Mouse (Mus musculus) G1E (cell line): ENCODE measurements around the gene Ubtf. TPM values are rescaled to one million over a fixed set of nuclear protein-coding genes. Genes with fewer than 3 reads are reported as not detected.
A peak's percentile ranks its signal among the peaks of the same experiment; 100 is the strongest.
"Not testable (repeated sequence)": the region's sequence is repeated elsewhere in the genome, so short reads cannot be mapped to it uniquely, and the experiment has no call there.

ENCODE experiments used
- ATAC-seq: 2 replicates; pipeline ENCODE4 v1.8.0; 2016; ENCODE audit warnings: mild to moderate bottlenecking; ENCODE audit not compliant: insufficient number of reproducible peaks, poor library complexity, low FRiP score, severe bottlenecking; ENCODE audit errors: extremely low read depth
- DNase-seq: peaks from one replicate; pipeline ENCODE4 v3.0.0; 2012; ENCODE audit warnings: low spot score
- H3K27me3 ChIP-seq: 2 replicates; pipeline ENCODE4 v1.6.1; 2012; ENCODE audit warnings: mild to moderate bottlenecking, low read length, inconsistent platforms; ENCODE audit not compliant: insufficient read depth
- H3K36me3 ChIP-seq: replicated peaks from 2 replicates; pipeline ENCODE3; 2012; ENCODE audit warnings: mild to moderate bottlenecking, inconsistent platforms
- H3K4me1 ChIP-seq: 2 replicates; pipeline ENCODE4 v1.6.1; 2012; ENCODE audit warnings: low read depth, low read length, inconsistent platforms, mixed read lengths; ENCODE audit not compliant: insufficient read depth
- H3K4me3 ChIP-seq: 2 replicates; pipeline ENCODE4 v1.5.1; 2012; ENCODE audit warnings: low read depth, mild to moderate bottlenecking, inconsistent platforms, low read length, moderate library complexity, mixed read lengths
- H3K9me3 ChIP-seq: replicated peaks from 2 replicates; pipeline ENCODE4 v1.6.1; 2012; ENCODE audit warnings: inconsistent platforms
- CTCF ChIP-seq: IDR thresholded peaks from 2 replicates; pipeline ENCODE4 v1.5.1; 2012; ENCODE audit warnings: low read depth, low read length, inconsistent platforms, mixed read lengths
- GATA1 ChIP-seq: IDR thresholded peaks from 2 replicates; pipeline ENCODE4 v1.6.1; 2012; ENCODE audit warnings: borderline replicate concordance, low read length, inconsistent platforms, mixed read lengths
- GATA2 ChIP-seq: IDR thresholded peaks from 2 replicates; pipeline ENCODE4 v1.6.1; 2012; ENCODE audit warnings: low read depth, low read length, inconsistent platforms, borderline replicate concordance
- POLR2AphosphoS5 ChIP-seq: IDR thresholded peaks from 2 replicates; pipeline ENCODE4 v1.6.1; 2012; ENCODE audit warnings: low read depth, low read length, inconsistent platforms; ENCODE audit not compliant: insufficient replicate concordance
- TAL1 ChIP-seq: conservative IDR thresholded peaks from 2 replicates; pipeline ENCODE4 v1.6.1; 2012; ENCODE audit warnings: low read depth, low read length, inconsistent platforms, mixed read lengths
- polyA plus RNA-seq: library from polyadenylated mRNA; stranded (reverse); fragments of >175 nt; gene quantifications from 2 replicates; pipeline ENCODE4 v1.2.3, GENCODE M21; 2012
- total RNA-seq, 2 experiments: library from RNA; stranded (forward) in 1 of 2; stranded (reverse) in 1 of 2; fragments of 200-1000 nt in 1 of 2; fragments of >200 nt in 1 of 2; fragmentation: Nextera tagmentation in 1 of 2; gene quantifications; 2 replicates each; pipeline ENCODE4 v1.2.3; 2014 to 2017

Ubtf gene
- total RNA-seq (2014; fragmentation: Nextera tagmentation) (69.7 and 74.7 TPM in 2 replicates), total RNA-seq (2017) (133 and 151 TPM in 2 replicates), polyA plus RNA-seq (179 and 180 TPM in 2 replicates)

DNA sequence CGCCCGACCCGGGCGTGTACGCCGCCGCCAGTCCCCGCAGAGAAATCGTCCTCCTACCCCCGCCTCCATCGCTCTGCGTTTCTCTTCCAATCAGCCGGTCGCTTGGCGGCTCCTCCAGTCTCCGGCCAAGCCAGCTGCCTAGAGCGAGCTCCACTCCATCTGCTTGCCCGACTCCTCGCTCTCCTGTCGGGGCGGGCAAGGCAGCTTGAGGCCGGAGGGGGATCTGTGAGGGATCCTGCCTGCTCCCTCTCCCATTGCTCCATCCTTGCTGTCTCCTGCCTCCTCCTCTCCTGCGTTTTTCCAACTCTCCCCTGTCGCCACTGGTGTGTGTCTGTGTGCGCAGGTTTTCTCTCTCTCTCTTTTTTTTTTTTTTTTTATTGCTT is at the start of gene Ubtf:
Gene Ubtf, minus strand, starts transcription at position 333 of the 383 bp plus-strand sequence.
- ATAC-seq (no peak), DNase-seq (peak; percentile 69)
- no peaks in the 10 kb centered on the region for H3K9me3 ChIP-seq
- H3K36me3 ChIP-seq: peaks cover 18% of the 10 kb centered on the region
- H3K4me3 ChIP-seq: peak within 1 kb of the TSS; percentile 89
- peaks cover 35% of the 10 kb centered on the region for H3K4me1 ChIP-seq
- H3K27me3 ChIP-seq: peaks cover 27% of the 10 kb centered on the region
- TF ChIP-seq POLR2AphosphoS5: no peak
- TF ChIP-seq GATA1: no peak
- no peak for TF ChIP-seq GATA2
- TF ChIP-seq CTCF: no peak
- TF ChIP-seq TAL1: no peak

DNA sequence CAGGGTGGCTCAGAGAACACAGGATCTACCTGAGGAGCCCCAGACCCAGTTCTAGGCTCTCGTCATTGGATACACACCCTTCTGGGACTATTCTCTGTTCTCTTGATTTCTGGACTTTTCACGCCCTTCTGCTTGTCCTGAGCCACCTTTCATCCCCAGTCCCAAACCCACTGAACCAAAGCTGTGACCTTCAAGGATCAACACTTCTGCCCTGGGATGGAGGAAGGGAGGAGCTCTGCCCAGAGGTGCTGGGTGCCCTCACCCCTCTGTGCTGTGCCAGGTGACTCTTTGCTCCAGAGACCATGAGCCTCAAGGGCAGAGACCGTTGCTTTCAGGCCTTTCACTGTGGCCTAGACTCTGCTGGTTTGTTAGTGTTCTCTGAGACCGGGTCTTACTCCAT is 49.7 kb upstream of the Ubtf start:
- Histone ChIP-seq H3K4me3 (no peak overlapping the region), H3K36me3 (no peaks in the 10 kb centered on the region), H3K9me3 (no peaks in the 10 kb centered on the region), H3K4me1 (peaks cover 74% of the 10 kb centered on the region), H3K27me3 (peaks cover 86% of the 10 kb centered on the region)
- no peak for TF ChIP-seq CTCF
- no peak for TF ChIP-seq GATA2
- TF ChIP-seq TAL1: no peak
- no peak for TF ChIP-seq GATA1
- TF ChIP-seq POLR2AphosphoS5: no peak
- ATAC-seq: no peak
- DNase-seq: no peak

DNA sequence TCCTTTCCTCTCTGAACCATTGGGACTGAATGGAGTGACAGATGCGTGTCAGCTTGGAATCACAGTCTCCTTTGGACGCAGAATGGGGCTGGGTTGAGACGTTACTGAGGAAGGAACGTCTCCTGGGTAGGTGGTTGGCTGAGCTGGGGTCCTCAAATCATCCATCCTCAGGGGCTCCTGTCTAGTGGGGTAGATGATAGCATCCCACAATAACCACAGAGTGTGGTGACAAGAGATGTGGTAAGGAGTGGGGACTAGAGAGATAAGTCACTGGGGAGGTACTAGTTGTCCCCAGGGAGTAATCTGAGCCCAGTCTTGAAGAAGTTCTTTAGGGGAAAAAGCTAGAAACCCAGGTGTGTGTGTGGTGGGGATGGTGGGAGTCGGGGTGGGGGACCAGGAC is 48.8 kb upstream of the Ubtf start:
- ATAC-seq (peak; percentile 17; the same call in 1 of the 2 replicates), DNase-seq (peak; percentile 47)
- Histone ChIP-seq H3K9me3 (no peaks in the 10 kb centered on the region), H3K4me3 (no peak overlapping the region), H3K27me3 (peaks cover 78% of the 10 kb centered on the region), H3K4me1 (peaks cover 74% of the 10 kb centered on the region), H3K36me3 (no peaks in the 10 kb centered on the region)
- no peak for TF ChIP-seq POLR2AphosphoS5
- TF ChIP-seq GATA1: no peak
- no peak for TF ChIP-seq GATA2
- TF ChIP-seq TAL1: peak; percentile 81
- TF ChIP-seq CTCF: no peak

DNA sequence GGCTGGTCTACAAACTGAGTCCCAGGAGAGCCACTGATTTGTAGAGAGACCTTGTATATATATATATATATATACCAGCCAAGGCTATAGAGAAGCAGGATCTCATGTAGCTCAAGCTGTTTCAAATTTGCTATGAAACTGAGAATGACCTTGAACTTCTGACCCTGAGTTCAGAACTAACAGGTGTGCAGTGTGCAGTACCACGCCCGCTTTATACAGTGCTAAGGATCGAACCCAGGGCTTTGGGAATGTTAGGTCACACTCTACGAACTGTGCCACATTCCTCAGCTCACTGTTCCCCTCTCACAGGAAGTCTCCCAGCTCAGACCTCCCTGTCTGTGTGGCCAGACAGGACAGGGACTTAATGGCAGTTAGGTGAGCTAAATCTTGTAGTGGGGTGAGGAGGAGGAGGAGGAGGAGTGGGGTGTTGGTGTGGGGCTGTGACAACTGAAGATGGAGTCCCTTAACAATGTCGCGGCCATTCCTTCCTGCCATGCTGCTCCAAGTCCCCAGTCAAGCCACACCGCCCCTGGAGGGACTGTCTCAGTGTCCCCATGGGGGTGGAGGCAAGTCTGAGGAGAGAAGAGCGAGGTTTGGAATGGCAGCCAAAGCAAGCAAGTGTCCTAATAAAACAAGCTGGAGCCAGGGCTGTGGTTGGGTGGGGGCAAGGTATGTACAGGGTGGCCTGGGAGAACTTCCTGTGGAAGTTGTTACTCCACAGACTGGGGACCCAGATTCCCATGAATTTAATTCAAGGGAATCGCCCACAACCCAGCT is 48.1 kb upstream of the Ubtf start:
- Histone ChIP-seq H3K4me1 (peaks cover 74% of the 10 kb centered on the region), H3K27me3 (peaks cover 77% of the 10 kb centered on the region), H3K9me3 (no peaks in the 10 kb centered on the region), H3K36me3 (no peaks in the 10 kb centered on the region), H3K4me3 (no peak overlapping the region)
- no peak for TF ChIP-seq TAL1
- no peak for TF ChIP-seq GATA1
- no peak for TF ChIP-seq POLR2AphosphoS5
- TF ChIP-seq GATA2: no peak
- no peak for TF ChIP-seq CTCF
- DNase-seq (no peak), ATAC-seq (no peak)

DNA sequence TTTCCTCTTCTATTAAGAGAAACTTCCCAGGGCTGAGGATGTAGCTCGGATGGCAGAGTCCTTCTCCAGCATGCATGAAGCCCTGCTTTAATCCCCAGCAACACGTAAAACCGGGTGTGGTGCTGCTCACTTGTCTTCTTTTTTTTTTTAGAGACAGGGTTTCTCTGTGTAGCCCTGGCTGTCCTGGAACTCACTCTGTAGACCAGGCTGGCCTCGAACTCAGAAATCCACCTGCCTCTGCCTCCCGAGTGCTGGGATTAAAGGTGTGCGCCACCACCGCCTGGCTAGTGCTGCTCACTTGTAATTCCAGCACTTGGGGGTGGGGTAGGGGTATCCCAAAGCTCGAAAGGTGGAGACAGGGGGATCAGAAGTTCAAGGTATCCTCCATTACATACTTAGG is 46.6 kb upstream of the Ubtf start, which contains the start of gene Slc4a1:
Gene Slc4a1, minus strand, starts transcription at position 101 of the 400 bp plus-strand sequence.
- H3K9me3 ChIP-seq, ATAC-seq, DNase-seq, H3K36me3 ChIP-seq: not testable (repeated sequence)
- Histone ChIP-seq H3K27me3 (peaks cover 80% of the 10 kb centered on the region), H3K4me3 (peak within 1 kb of the TSS; percentile 69; the same call in 1 of the 2 replicates), H3K4me1 (peaks cover 80% of the 10 kb centered on the region)

DNA sequence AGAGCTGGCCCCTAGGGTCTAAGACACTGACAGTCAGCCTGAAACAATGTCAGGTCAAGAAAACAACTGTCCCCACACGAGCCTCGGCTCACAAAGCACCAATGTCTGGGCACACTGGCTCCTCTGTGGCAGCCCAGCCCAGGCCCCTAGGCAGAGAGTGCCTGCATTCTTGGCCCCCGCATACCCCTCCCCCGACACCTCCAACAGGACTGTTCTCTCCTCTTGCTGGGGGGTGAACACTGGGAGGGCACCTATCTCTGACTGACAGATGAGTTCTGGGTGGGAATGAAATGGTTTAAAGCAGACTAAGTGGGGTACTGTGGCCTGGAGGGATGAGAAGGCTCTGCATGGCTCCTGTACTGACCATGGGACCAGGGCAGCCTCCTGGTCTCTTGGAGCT is 46.2 kb upstream of the Ubtf start:
- ATAC-seq: no peak
- peak overlapping the region; percentile 52; the same call in 1 of the 2 replicates for H3K4me3 ChIP-seq

More for the DNA sequence above, 46.2 kb upstream of the Ubtf start:
- Histone ChIP-seq H3K27me3 (peaks cover 80% of the 10 kb centered on the region), H3K36me3 (no peaks in the 10 kb centered on the region), H3K9me3 (no peaks in the 10 kb centered on the region), H3K4me1 (peaks cover 80% of the 10 kb centered on the region)
- DNase-seq: no peak
- TF ChIP-seq GATA2 (no peak), POLR2AphosphoS5 (no peak), GATA1 (no peak), CTCF (no peak), TAL1 (no peak)
